Mouse (Mus musculus): Measurements from ENCODE around the gene Olfr325.

- no peak for TF ChIP-seq POLR2A (IDR thresholded peaks at IDR 0.05; ENCODE audit: low read depth, low read length)
- no peak for TF ChIP-seq CTCF (IDR thresholded peaks at IDR 0.05; ENCODE audit: extremely low read depth, insufficient read length, insufficient replicate concordance, low read depth, low read length)
Observed at GRCm38 (mm10) chr11:58588620-58589250, 11.2 kb downstream of the Olfr325 start.
